Mouse (Mus musculus): Measurements from ENCODE around the gene Fmod. TPM values are rescaled to one million over a fixed set of nuclear protein-coding genes. Genes with fewer than 3 reads are reported as not detected.
A peak's percentile ranks its signal among the peaks of the same experiment; 100 is the strongest.

The Fmod gene
- polyA plus RNA-seq, 1 experiment, result 3.6 TPM

- Histone ChIP-seq H3K36me3 (ENCODE audit: control insufficient read depth, insufficient read depth, low read length) (no peaks in the 10 kb centered on the region), H3K27ac (ENCODE audit: control insufficient read depth, insufficient read depth, low read depth, low read length) (peak overlapping the region; percentile 61; the same call in 1 of the 2 replicates), H3K27me3 (ENCODE audit: control insufficient read depth, insufficient read depth, low read length) (no peaks in the 10 kb centered on the region), H3K4me1 (ENCODE audit: control insufficient read depth, insufficient read depth, low read length) (peaks cover 22% of the 10 kb centered on the region), H3K4me3 (ENCODE audit: control insufficient read depth, low read depth, low read length) (no peak overlapping the region)
- no peak for TF ChIP-seq POLR2A (IDR thresholded peaks at IDR 0.05; ENCODE audit: control insufficient read depth, low read depth, low read length)
- TF ChIP-seq CTCF (IDR thresholded peaks at IDR 0.05; ENCODE audit: control insufficient read depth, insufficient read depth, insufficient replicate concordance, low read depth, low read length), result no peak
These were observed 18.7 kb downstream of the Fmod start for GRCm38 (mm10) chr1:134055666-134056245.

GRCm38 (mm10) chr1:134056285-134056684, 19.2 kb downstream of the Fmod start:
- no peaks in the 10 kb centered on the region for H3K27me3 ChIP-seq (ENCODE audit: control insufficient read depth, insufficient read depth, low read length)
- no peaks in the 10 kb centered on the region for H3K36me3 ChIP-seq (ENCODE audit: control insufficient read depth, insufficient read depth, low read length)
- H3K27ac ChIP-seq (ENCODE audit: control insufficient read depth, insufficient read depth, low read depth, low read length), result peak overlapping the region; percentile 61; the same call in 1 of the 2 replicates
- H3K4me3 ChIP-seq (ENCODE audit: control insufficient read depth, low read depth, low read length), result no peak overlapping the region
- TF ChIP-seq CTCF (IDR thresholded peaks at IDR 0.05; ENCODE audit: control insufficient read depth, insufficient read depth, insufficient replicate concordance, low read depth, low read length), result no peak
- TF ChIP-seq POLR2A (IDR thresholded peaks at IDR 0.05; ENCODE audit: control insufficient read depth, low read depth, low read length), result no peak
- H3K4me1 ChIP-seq (ENCODE audit: control insufficient read depth, insufficient read depth, low read length), result peaks cover 27% of the 10 kb centered on the region

- Histone ChIP-seq H3K4me1 (ENCODE audit: control insufficient read depth, insufficient read depth, low read length) (peaks cover 25% of the 10 kb centered on the region), H3K27ac (ENCODE audit: control insufficient read depth, insufficient read depth, low read depth, low read length) (no peak overlapping the region; the same call in 1 of the 2 replicates)
These were observed 20.7 kb downstream of the Fmod start for GRCm38 (mm10) chr1:134057736-134058135.

GRCm38 (mm10) chr1:134058870-134059269, 21.8 kb downstream of the Fmod start:
- Histone ChIP-seq H3K27me3 (ENCODE audit: control insufficient read depth, insufficient read depth, low read length) (no peaks in the 10 kb centered on the region), H3K27ac (ENCODE audit: control insufficient read depth, insufficient read depth, low read depth, low read length) (no peak overlapping the region), H3K36me3 (ENCODE audit: control insufficient read depth, insufficient read depth, low read length) (no peaks in the 10 kb centered on the region), H3K4me1 (ENCODE audit: control insufficient read depth, insufficient read depth, low read length) (peaks cover 28% of the 10 kb centered on the region), H3K4me3 (ENCODE audit: control insufficient read depth, low read depth, low read length) (no peak overlapping the region)
- TF ChIP-seq POLR2A (IDR thresholded peaks at IDR 0.05; ENCODE audit: control insufficient read depth, low read depth, low read length), result no peak
- no peak for TF ChIP-seq CTCF (IDR thresholded peaks at IDR 0.05; ENCODE audit: control insufficient read depth, insufficient read depth, insufficient replicate concordance, low read depth, low read length)

More at GRCm38 (mm10) chr1:134057736-134058135, 20.7 kb downstream of the Fmod start:
- TF ChIP-seq POLR2A (IDR thresholded peaks at IDR 0.05; ENCODE audit: control insufficient read depth, low read depth, low read length), result no peak
- no peak for TF ChIP-seq CTCF (IDR thresholded peaks at IDR 0.05; ENCODE audit: control insufficient read depth, insufficient read depth, insufficient replicate concordance, low read depth, low read length)
- Histone ChIP-seq H3K36me3 (ENCODE audit: control insufficient read depth, insufficient read depth, low read length) (no peaks in the 10 kb centered on the region), H3K4me3 (ENCODE audit: control insufficient read depth, low read depth, low read length) (no peak overlapping the region), H3K27me3 (ENCODE audit: control insufficient read depth, insufficient read depth, low read length) (no peaks in the 10 kb centered on the region)

- Histone ChIP-seq H3K27me3 (ENCODE audit: control insufficient read depth, insufficient read depth, low read length) (no peaks in the 10 kb centered on the region), H3K36me3 (ENCODE audit: control insufficient read depth, insufficient read depth, low read length) (no peaks in the 10 kb centered on the region), H3K27ac (ENCODE audit: control insufficient read depth, insufficient read depth, low read depth, low read length) (peak overlapping the region; percentile 87), H3K4me1 (ENCODE audit: control insufficient read depth, insufficient read depth, low read length) (peaks cover 32% of the 10 kb centered on the region), H3K4me3 (ENCODE audit: control insufficient read depth, low read depth, low read length) (no peak overlapping the region; the same call in 1 of the 2 replicates)
- no peak for TF ChIP-seq CTCF (IDR thresholded peaks at IDR 0.05; ENCODE audit: control insufficient read depth, insufficient read depth, insufficient replicate concordance, low read depth, low read length)
- TF ChIP-seq POLR2A (IDR thresholded peaks at IDR 0.05; ENCODE audit: control insufficient read depth, low read depth, low read length), result no peak
These were observed 23.0 kb downstream of the Fmod start for GRCm38 (mm10) chr1:134059739-134060695.

- H3K27ac ChIP-seq (ENCODE audit: control insufficient read depth, insufficient read depth, low read depth, low read length), result peak overlapping the region; percentile 87
- H3K4me3 ChIP-seq (ENCODE audit: control insufficient read depth, low read depth, low read length), result peak overlapping the region; percentile 55
- H3K27me3 ChIP-seq (ENCODE audit: control insufficient read depth, insufficient read depth, low read length), result no peaks in the 10 kb centered on the region
- H3K4me1 ChIP-seq (ENCODE audit: control insufficient read depth, insufficient read depth, low read length), result peaks cover 28% of the 10 kb centered on the region
- H3K36me3 ChIP-seq (ENCODE audit: control insufficient read depth, insufficient read depth, low read length), result no peaks in the 10 kb centered on the region
- no peak for TF ChIP-seq CTCF (IDR thresholded peaks at IDR 0.05; ENCODE audit: control insufficient read depth, insufficient read depth, insufficient replicate concordance, low read depth, low read length)
These were observed 24.0 kb downstream of the Fmod start for GRCm38 (mm10) chr1:134060849-134061569.

GRCm38 (mm10) chr1:134061915-134062314, 24.9 kb downstream of the Fmod start:
- Histone ChIP-seq H3K27me3 (ENCODE audit: control insufficient read depth, insufficient read depth, low read length) (no peaks in the 10 kb centered on the region), H3K27ac (ENCODE audit: control insufficient read depth, insufficient read depth, low read depth, low read length) (no peak overlapping the region), H3K4me3 (ENCODE audit: control insufficient read depth, low read depth, low read length) (no peak overlapping the region), H3K36me3 (ENCODE audit: control insufficient read depth, insufficient read depth, low read length) (no peaks in the 10 kb centered on the region), H3K4me1 (ENCODE audit: control insufficient read depth, insufficient read depth, low read length) (peaks cover 27% of the 10 kb centered on the region)
- TF ChIP-seq CTCF (IDR thresholded peaks at IDR 0.05; ENCODE audit: control insufficient read depth, insufficient read depth, insufficient replicate concordance, low read depth, low read length) (no peak), POLR2A (IDR thresholded peaks at IDR 0.05; ENCODE audit: control insufficient read depth, low read depth, low read length) (no peak)
